Mouse (Mus musculus) heart, adult 2 months (tissue): ENCODE results near the gene Gsk3b.

Experiments used
- CTCF ChIP-seq: fragments of 200-600 bp; IDR thresholded peaks from 2 replicates; pipeline ENCODE4 v1.8.1; 2022; ENCODE audit warnings: antibody characterized with exemption, mild to moderate bottlenecking, moderate library complexity
- EP300 ChIP-seq: fragments of 200-500 bp; IDR thresholded peaks from 2 replicates; pipeline ENCODE4 v1.6.1; 2011; ENCODE audit warnings: low read depth, low read length, control low read depth; ENCODE audit not compliant: insufficient read depth

DNA sequence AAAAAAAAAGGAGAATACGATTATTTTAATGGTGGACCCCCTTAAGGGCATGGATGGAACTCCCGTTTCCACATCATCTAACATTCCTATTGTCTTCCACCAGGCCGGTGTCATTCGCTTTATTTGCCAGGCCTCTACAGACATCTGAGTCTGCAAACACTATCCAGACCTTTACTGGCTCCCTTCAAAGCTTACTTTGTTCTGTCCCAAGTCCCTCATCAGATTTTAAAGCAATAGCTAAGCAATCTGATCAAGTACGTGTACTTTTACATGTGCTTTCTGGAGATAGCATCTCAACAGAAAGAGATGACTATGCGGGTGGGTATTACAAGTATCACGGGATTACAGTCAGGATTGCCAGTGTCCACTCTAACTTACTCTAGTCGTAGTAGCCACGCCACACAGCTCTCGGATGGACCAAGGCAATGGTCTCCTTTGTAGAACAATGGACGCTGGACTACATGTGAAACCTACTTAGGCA is 1.1 kb upstream of the Gsk3b start:
- TF ChIP-seq EP300 (no peak), CTCF (peak; percentile 20; the same call in 1 of the 2 replicates)
